Mouse (Mus musculus) forebrain, embryonic 14.5 days (tissue): ENCODE data around the gene Ppfibp2. TPM values are rescaled to one million over a fixed set of nuclear protein-coding genes. Genes with fewer than 3 reads are reported as not detected.

Experiments used
- ATAC-seq: fragments of 200-750 bp; cut with Nextera tagmentation; 2 replicates; pipeline ENCODE4 v1.8.0; 2017; ENCODE audit warnings: mild to moderate bottlenecking, moderate library complexity
- DNase-seq: peaks from one replicate; pipeline ENCODE4 v3.0.0-alpha.2; 2015; ENCODE audit warnings: low spot score
- H3K27ac ChIP-seq: fragments of 300-500 bp; sonication (generic); 2 replicates; pipeline ENCODE4 v1.5.1; 2014; ENCODE audit warnings: low read depth, mild to moderate bottlenecking, control low read depth, low read length, moderate library complexity
- H3K27me3 ChIP-seq: fragments of 300-500 bp; sonication (generic); replicated peaks from 2 replicates; pipeline ENCODE4 v1.6.1; 2014; ENCODE audit warnings: low read length, control low read depth, mixed read lengths; ENCODE audit not compliant: control insufficient read depth, insufficient read depth
- H3K36me3 ChIP-seq: fragments of 300-500 bp; sonication (generic); 2 replicates; pipeline ENCODE4 v1.6.1; 2014; ENCODE audit warnings: low read length, control low read depth; ENCODE audit not compliant: control insufficient read depth, insufficient read depth
- H3K4me1 ChIP-seq: fragments of 300-500 bp; sonication (generic); 2 replicates; pipeline ENCODE4 v1.6.1; 2014; ENCODE audit warnings: antibody characterized with exemption, low read length, control low read depth; ENCODE audit not compliant: control insufficient read depth, insufficient read depth
- H3K4me2 ChIP-seq: fragments of 300-500 bp; sonication (generic); 2 replicates; pipeline ENCODE4 v1.6.1; 2014; ENCODE audit warnings: mild to moderate bottlenecking, control low read depth, low read length
- H3K4me3 ChIP-seq: fragments of 300-500 bp; sonication (generic); 2 replicates; pipeline ENCODE4 v1.5.1; 2014; ENCODE audit warnings: low read depth, low read length, control low read depth
- H3K9ac ChIP-seq: fragments of 300-500 bp; sonication (generic); 2 replicates; pipeline ENCODE4 v1.6.1; 2014; ENCODE audit warnings: mild to moderate bottlenecking, low read length, control low read depth, moderate library complexity
- H3K9me3 ChIP-seq: fragments of 300-500 bp; sonication (generic); replicated peaks from 2 replicates; pipeline ENCODE4 v1.6.1; 2016; ENCODE audit warnings: low read length, control low read depth, mixed read lengths; ENCODE audit not compliant: control insufficient read depth
- WGBS: fragments of 180-500 bp; shearing (Covaris S2); extraction: QIAGEN DNeasy Blood & Tissue Kit; methylation state at CpG from one replicate; pipeline ENCODE4 v1.1.7; 2014; 5-methylcytosine and 5-hydroxymethylcytosine counted together
- polyA plus RNA-seq: library from polyadenylated mRNA; unstranded; fragments of >200 nt; fragmentation: Nextera tagmentation; extraction: Ambion mirVana; gene quantifications from 2 replicates; pipeline ENCODE4 v1.2.1, GENCODE M21; 2014

The Ppfibp2 gene
- polyA plus RNA-seq, 1 experiment from 2014 or later: 1.6 TPM

DNA sequence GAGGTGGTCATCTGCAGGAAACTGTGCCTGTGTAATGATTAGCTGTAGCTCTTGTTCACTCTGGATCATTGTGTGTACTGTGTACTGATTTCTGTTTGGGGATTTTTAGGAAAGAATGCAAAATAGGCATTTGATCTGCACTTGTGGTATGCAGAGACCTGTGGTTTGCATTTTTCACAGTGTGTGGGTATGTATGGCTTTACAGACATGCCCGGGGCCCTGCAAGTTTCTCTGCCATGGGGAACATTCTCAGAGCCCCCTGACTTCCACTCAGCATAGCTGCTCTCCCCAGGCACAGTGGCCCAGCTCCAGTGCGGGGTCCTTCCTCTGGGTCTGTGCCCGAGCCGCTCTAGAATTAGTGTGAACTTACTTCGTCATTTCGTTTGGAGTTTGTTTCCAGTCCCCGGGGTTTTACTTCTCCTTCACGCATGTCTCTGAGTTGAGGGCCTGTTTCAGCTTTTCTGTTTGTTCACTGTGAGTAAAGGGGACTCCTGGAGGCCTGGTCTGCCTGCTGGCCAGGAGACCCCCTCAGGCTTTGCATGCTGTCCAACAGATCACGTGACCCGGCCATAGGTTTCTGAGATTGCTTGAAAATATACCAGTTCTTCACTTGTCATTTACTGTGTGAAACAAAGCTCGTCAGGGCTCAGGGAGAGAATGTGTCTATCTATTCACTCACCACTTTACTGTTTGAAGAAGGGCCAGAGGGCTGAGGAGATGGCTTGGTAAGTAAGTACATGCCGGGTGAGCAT lies 54.1 kb downstream of the Ppfibp2 start:
- 80% methylated on average over 12 of the region's 12 CpGs for WGBS
- Histone ChIP-seq H3K36me3 (no peaks in the 10 kb centered on the region), H3K9me3 (no peaks in the 10 kb centered on the region), H3K4me2 (no peak overlapping the region), H3K9ac (no peak overlapping the region), H3K27ac (no peak overlapping the region), H3K4me3 (no peak overlapping the region), H3K4me1 (no peaks in the 10 kb centered on the region), H3K27me3 (no peaks in the 10 kb centered on the region)
- DNase-seq: no peak
- no peak for ATAC-seq

DNA sequence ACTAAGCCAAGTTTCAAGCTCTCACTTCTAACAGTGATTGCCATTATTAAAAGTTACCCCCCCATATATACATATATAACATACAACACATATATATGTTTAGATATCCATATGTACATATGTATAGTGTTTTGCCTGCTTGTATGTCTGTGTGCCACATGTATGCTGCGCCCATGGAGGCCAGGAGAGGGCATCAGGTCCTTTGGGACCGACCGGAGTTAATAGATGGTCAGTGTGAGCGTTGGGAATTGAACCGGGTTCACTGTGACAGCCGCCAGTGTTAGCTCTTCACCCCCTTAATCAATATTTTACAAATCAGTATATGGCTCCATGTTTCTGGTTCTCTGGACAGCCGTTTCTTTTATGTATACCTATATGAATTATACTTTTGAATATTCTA lies 55.0 kb downstream of the Ppfibp2 start:
- no peak overlapping the region for H3K27ac ChIP-seq
- ATAC-seq (no peak), DNase-seq (no peak)
- H3K9ac ChIP-seq: no peak overlapping the region
- WGBS: 77% methylated on average over 7 of the region's 7 CpGs
- no peaks in the 10 kb centered on the region for H3K4me1 ChIP-seq
- H3K4me3 ChIP-seq: no peak overlapping the region
- H3K36me3 ChIP-seq: no peaks in the 10 kb centered on the region
- no peak overlapping the region for H3K4me2 ChIP-seq
- H3K27me3 ChIP-seq: no peaks in the 10 kb centered on the region
- H3K9me3 ChIP-seq: no peaks in the 10 kb centered on the region

DNA sequence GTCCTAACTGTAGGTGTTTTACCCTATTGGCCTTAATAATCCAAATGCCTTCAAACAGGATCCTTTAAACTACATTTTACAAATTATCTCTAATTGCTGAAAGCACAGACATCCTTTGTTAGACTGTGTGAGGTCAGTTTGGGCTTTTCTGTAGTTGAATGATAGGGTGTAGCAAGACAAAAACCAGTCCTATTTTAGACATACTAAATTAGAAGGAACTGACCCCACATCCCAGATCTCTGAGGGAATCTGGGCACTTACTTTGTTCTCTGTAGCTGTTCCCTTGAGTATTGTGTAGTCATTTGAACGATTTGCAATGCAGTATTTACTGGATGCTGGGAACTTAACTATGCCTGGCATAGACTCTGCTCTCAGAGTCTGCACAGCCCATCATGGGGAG lies 56.8 kb downstream of the Ppfibp2 start:
- no peak overlapping the region for H3K9ac ChIP-seq
- H3K9me3 ChIP-seq: no peaks in the 10 kb centered on the region
- H3K4me2 ChIP-seq: no peak overlapping the region
- no peak overlapping the region for H3K27ac ChIP-seq
- no peak for ATAC-seq
- H3K4me1 ChIP-seq: no peaks in the 10 kb centered on the region
- DNase-seq: no peak
- H3K27me3 ChIP-seq: no peaks in the 10 kb centered on the region
- no peaks in the 10 kb centered on the region for H3K36me3 ChIP-seq
- H3K4me3 ChIP-seq: no peak overlapping the region
- 45% methylated on average over 1 of the region's 1 CpGs for WGBS

DNA sequence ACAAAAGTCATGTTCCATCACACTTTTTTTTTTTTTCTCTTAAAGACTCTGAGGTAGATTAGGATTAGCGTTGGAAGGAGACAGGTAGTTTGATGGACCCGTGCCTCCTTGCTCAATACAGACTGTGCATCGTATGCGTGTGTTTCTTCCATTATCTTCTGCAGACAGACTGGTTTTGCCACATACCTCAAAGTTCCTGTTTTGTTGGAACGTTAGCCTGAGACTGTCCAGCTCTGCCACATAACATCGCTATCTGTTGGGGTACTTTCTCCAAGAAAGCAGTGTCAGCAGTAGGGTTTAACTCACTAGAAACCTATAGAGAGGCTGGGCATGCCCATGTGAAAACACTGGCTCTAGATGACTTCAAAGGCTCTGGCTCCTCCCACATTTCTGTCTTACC lies 61.4 kb downstream of the Ppfibp2 start:
- Histone ChIP-seq H3K9ac (no peak overlapping the region), H3K9me3 (no peaks in the 10 kb centered on the region), H3K27me3 (no peaks in the 10 kb centered on the region), H3K4me3 (no peak overlapping the region), H3K36me3 (no peaks in the 10 kb centered on the region), H3K27ac (no peak overlapping the region), H3K4me2 (no peak overlapping the region), H3K4me1 (no peaks in the 10 kb centered on the region)
- DNase-seq (no peak), ATAC-seq (no peak)
- WGBS: 88% methylated on average over 6 of the region's 6 CpGs

DNA sequence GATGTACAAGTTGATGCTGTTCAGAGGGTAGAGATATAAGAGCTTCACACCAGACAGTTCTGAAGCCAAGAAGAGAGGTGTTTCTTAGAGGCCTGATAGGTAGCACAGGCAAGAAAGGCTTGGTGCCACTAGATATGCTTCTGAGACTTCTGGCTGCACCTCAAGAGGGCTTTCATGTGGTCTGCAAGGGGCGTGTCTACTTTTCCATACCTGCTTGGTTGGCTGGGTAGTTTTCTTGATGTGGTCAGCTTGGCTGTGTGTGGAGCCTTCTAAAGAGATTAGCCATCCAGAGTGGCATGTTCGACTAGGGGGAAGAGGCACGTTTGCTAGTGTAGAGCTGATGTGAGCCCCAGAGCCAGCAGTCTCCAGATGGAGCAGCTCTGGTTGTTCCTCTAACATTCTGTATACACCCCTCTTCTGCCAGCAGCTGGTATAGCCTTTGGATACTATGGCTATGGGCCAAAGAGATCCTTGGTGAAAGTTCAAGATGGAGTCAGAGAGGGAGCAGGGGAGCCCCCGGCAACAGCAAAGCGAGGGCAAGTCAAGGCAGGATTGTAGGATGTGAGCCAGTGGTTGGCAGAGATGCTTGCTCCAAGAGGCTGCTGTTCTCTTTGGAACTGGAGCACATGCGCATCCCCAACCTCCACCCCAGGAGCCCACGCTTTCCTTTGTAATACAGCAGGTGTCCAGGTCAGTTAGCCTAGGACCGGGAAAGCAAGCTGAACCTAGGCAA lies 64.3 kb downstream of the Ppfibp2 start:
- peaks cover under 1% of the 10 kb centered on the region; the same call in 1 of the 2 replicates for H3K4me1 ChIP-seq
- ATAC-seq: no peak
- no peaks in the 10 kb centered on the region for H3K9me3 ChIP-seq
- 83% methylated on average over 8 of the region's 8 CpGs for WGBS
- no peak overlapping the region for H3K9ac ChIP-seq
- no peak for DNase-seq
- H3K36me3 ChIP-seq: no peaks in the 10 kb centered on the region
- no peak overlapping the region for H3K27ac ChIP-seq
- H3K27me3 ChIP-seq: no peaks in the 10 kb centered on the region
- no peak overlapping the region for H3K4me2 ChIP-seq
- H3K4me3 ChIP-seq: no peak overlapping the region

DNA sequence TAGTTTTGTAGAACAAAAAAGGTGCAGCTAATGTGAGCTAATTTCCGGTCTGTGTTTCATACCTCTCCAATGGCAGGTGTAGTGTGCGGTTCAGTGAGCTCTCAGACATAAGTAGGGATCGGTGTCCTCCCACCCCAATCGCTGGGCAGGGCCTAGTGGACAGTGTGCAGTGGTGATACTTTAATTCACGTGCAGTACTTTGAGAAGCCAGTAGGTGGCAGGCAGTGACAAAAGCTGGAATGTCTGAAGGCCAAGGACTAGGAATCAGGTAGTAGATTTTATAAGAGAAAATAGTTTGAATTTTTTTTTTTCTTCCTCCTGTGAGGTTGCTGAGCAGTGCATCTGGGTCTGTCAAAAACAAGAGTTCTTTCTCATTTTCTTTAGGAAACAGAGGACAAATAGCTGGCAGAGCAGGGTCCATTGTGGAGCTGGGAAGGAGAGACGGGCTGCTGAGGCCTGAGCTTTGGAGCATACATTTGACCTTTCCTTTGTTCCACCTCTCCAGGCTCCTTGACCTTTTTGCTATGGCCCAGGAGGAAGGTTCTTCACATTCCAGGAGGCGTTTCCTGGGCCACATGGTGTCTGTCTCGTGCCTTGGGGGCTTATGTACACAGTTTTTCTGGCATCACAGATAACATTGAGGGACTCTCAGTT lies 66.3 kb downstream of the Ppfibp2 start:
- no peak overlapping the region for H3K4me3 ChIP-seq
- DNase-seq (peak; percentile 84), ATAC-seq (peak; percentile 52)
- H3K4me2 ChIP-seq: no peak overlapping the region
- H3K27me3 ChIP-seq: no peaks in the 10 kb centered on the region
- H3K9ac ChIP-seq: no peak overlapping the region
- 20% methylated on average over 8 of the region's 8 CpGs for WGBS
- H3K36me3 ChIP-seq: no peaks in the 10 kb centered on the region
- no peak overlapping the region for H3K27ac ChIP-seq
- H3K9me3 ChIP-seq: no peaks in the 10 kb centered on the region
- H3K4me1 ChIP-seq: peaks cover 17% of the 10 kb centered on the region

DNA sequence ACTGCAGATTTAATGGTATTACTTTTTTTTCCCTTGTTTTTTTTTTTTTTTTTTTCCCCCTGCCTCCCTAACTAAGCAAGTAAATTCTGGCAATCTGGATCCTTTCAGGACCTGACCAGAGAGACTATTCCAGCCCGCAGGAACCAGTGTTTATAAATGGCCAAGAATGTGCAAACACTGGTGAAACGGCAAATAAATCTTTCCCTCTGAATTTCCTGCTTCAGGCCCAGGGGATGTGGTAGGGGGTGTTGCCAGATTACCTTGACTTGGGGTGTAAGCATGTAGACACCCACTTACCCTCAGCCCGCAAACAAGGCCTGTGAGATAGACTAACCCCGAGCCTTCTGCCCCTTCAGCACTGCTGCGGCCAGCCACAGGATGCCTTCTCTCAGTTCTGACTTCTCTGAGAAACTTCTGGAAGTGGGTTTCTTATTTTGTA lies 66.9 kb downstream of the Ppfibp2 start:
- no peak overlapping the region for H3K27ac ChIP-seq
- 67% methylated on average over 5 of the region's 5 CpGs for WGBS
- DNase-seq (no peak), ATAC-seq (no peak)
- no peaks in the 10 kb centered on the region for H3K36me3 ChIP-seq
- no peaks in the 10 kb centered on the region for H3K9me3 ChIP-seq
- H3K27me3 ChIP-seq: no peaks in the 10 kb centered on the region
- H3K4me1 ChIP-seq: peaks cover 18% of the 10 kb centered on the region
- no peak overlapping the region for H3K4me3 ChIP-seq
- no peak overlapping the region for H3K9ac ChIP-seq
- no peak overlapping the region for H3K4me2 ChIP-seq

DNA sequence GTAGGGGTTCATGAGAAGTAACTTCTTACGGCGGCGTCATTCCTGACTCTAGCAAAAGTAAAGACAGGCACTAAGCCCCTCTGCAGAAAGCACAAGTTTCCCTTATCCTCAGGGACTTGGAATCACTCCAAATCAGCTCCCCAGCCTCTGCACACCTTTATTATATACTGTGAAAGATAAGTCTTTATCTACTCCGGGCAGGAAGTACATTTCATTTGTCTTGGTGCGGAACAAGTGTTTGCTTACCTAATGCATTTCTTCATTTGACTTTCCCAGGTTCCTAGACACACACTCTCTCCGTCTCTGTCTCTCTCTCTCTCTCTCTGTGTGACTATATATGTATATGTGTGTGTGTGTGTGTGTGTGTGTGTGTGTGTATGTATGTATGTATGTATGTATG lies 68.6 kb downstream of the Ppfibp2 start:
- Histone ChIP-seq H3K9ac (no peak overlapping the region), H3K4me2 (no peak overlapping the region), H3K4me1 (peaks cover 18% of the 10 kb centered on the region), H3K36me3 (no peaks in the 10 kb centered on the region), H3K27me3 (no peaks in the 10 kb centered on the region), H3K27ac (no peak overlapping the region), H3K9me3 (no peaks in the 10 kb centered on the region), H3K4me3 (no peak overlapping the region)
- WGBS: 82% methylated on average over 6 of the region's 6 CpGs
- no peak for DNase-seq
- no peak for ATAC-seq
